Mouse (Mus musculus): ENCODE data around the gene Cd151. TPM values are rescaled to one million over a fixed set of nuclear protein-coding genes. Genes with fewer than 3 reads are reported as not detected.

The Cd151 gene
- polyA plus RNA-seq, 1 experiment: 414 TPM

- 7% methylated on average over 53 of the region's 53 CpGs for WGBS
These were observed 29.7 kb upstream of the Cd151 start, which contains the start of gene Slc25a22 for GRCm38 (mm10) chr7:141437178-141438120. Slc25a22 (minus strand) TSS chr7:141437892.

GRCm38 (mm10) chr7:141438201-141438968 is 28.8 kb upstream of the Cd151 start:
- Histone ChIP-seq H3K4me1 (ENCODE audit: control insufficient read depth, insufficient read depth, insufficient read length, low read length) (peaks cover 38% of the 10 kb centered on the region), H3K36me3 (ENCODE audit: control insufficient read depth, insufficient read depth, low read length) (peaks cover 7% of the 10 kb centered on the region), H3K4me3 (ENCODE audit: low read depth, low read length) (no peak overlapping the region), H3K27me3 (ENCODE audit: control insufficient read depth, insufficient read depth, low read length) (no peaks in the 10 kb centered on the region), H3K27ac (ENCODE audit: insufficient read depth, low read depth, low read length) (peak overlapping the region; percentile 20; the same call in 1 of the 2 replicates)
- WGBS: 89% methylated on average over 12 of the region's 12 CpGs
- TF ChIP-seq CTCF (IDR thresholded peaks at IDR 0.05; ENCODE audit: extremely low read depth, insufficient read length, insufficient replicate concordance, low read depth, low read length) (no peak), POLR2A (IDR thresholded peaks at IDR 0.05; ENCODE audit: low read depth, low read length) (no peak)

More at GRCm38 (mm10) chr7:141437178-141438120, 29.7 kb upstream of the Cd151 start, which contains the start of gene Slc25a22:
- Histone ChIP-seq H3K4me3 (ENCODE audit: low read depth, low read length) (peak within 1 kb of the TSS; percentile 76), H3K27ac (ENCODE audit: insufficient read depth, low read depth, low read length) (peak within 1 kb of the TSS; percentile 96), H3K27me3 (ENCODE audit: control insufficient read depth, insufficient read depth, low read length) (no peaks in the 10 kb centered on the region), H3K36me3 (ENCODE audit: control insufficient read depth, insufficient read depth, low read length) (peaks cover 15% of the 10 kb centered on the region), H3K4me1 (ENCODE audit: control insufficient read depth, insufficient read depth, insufficient read length, low read length) (peaks cover 31% of the 10 kb centered on the region)
- TF ChIP-seq POLR2A (IDR thresholded peaks at IDR 0.05; ENCODE audit: low read depth, low read length) (peak; percentile 44), CTCF (IDR thresholded peaks at IDR 0.05; ENCODE audit: extremely low read depth, insufficient read length, insufficient replicate concordance, low read depth, low read length) (peak; percentile 76)

- Histone ChIP-seq H3K27me3 (ENCODE audit: control insufficient read depth, insufficient read depth, low read length) (no peaks in the 10 kb centered on the region), H3K4me1 (ENCODE audit: control insufficient read depth, insufficient read depth, insufficient read length, low read length) (peaks cover 34% of the 10 kb centered on the region), H3K27ac (ENCODE audit: insufficient read depth, low read depth, low read length) (no peak overlapping the region), H3K4me3 (ENCODE audit: low read depth, low read length) (no peak overlapping the region), H3K36me3 (ENCODE audit: control insufficient read depth, insufficient read depth, low read length) (no peaks in the 10 kb centered on the region)
- no peak for TF ChIP-seq POLR2A (IDR thresholded peaks at IDR 0.05; ENCODE audit: low read depth, low read length)
- 96% methylated on average over 10 of the region's 10 CpGs for WGBS
These were observed 28.0 kb upstream of the Cd151 start for GRCm38 (mm10) chr7:141439140-141439679.

- TF ChIP-seq POLR2A (IDR thresholded peaks at IDR 0.05; ENCODE audit: low read depth, low read length) (no peak), CTCF (IDR thresholded peaks at IDR 0.05; ENCODE audit: extremely low read depth, insufficient read length, insufficient replicate concordance, low read depth, low read length) (no peak)
- Histone ChIP-seq H3K27me3 (ENCODE audit: control insufficient read depth, insufficient read depth, low read length) (no peaks in the 10 kb centered on the region), H3K4me3 (ENCODE audit: low read depth, low read length) (no peak overlapping the region), H3K4me1 (ENCODE audit: control insufficient read depth, insufficient read depth, insufficient read length, low read length) (peaks cover 28% of the 10 kb centered on the region), H3K36me3 (ENCODE audit: control insufficient read depth, insufficient read depth, low read length) (no peaks in the 10 kb centered on the region), H3K27ac (ENCODE audit: insufficient read depth, low read depth, low read length) (no peak overlapping the region)
- 96% methylated on average over 11 of the region's 11 CpGs for WGBS
These were observed 27.4 kb upstream of the Cd151 start for GRCm38 (mm10) chr7:141439811-141440210.

GRCm38 (mm10) chr7:141440613-141441012 is 26.6 kb upstream of the Cd151 start:
- H3K27ac ChIP-seq (ENCODE audit: insufficient read depth, low read depth, low read length): no peak overlapping the region
- H3K36me3 ChIP-seq (ENCODE audit: control insufficient read depth, insufficient read depth, low read length): no peaks in the 10 kb centered on the region
- H3K4me1 ChIP-seq (ENCODE audit: control insufficient read depth, insufficient read depth, insufficient read length, low read length): peaks cover 23% of the 10 kb centered on the region
- TF ChIP-seq CTCF (IDR thresholded peaks at IDR 0.05; ENCODE audit: extremely low read depth, insufficient read length, insufficient replicate concordance, low read depth, low read length) (peak; percentile 90; the same call in 1 of the 2 replicates), POLR2A (IDR thresholded peaks at IDR 0.05; ENCODE audit: low read depth, low read length) (no peak)
- H3K27me3 ChIP-seq (ENCODE audit: control insufficient read depth, insufficient read depth, low read length): no peaks in the 10 kb centered on the region
- H3K4me3 ChIP-seq (ENCODE audit: low read depth, low read length): no peak overlapping the region
- WGBS: 18% methylated on average over 6 of the region's 6 CpGs

GRCm38 (mm10) chr7:141441460-141441859 is 25.7 kb upstream of the Cd151 start:
- Histone ChIP-seq H3K27ac (ENCODE audit: insufficient read depth, low read depth, low read length) (no peak overlapping the region), H3K36me3 (ENCODE audit: control insufficient read depth, insufficient read depth, low read length) (no peaks in the 10 kb centered on the region), H3K4me3 (ENCODE audit: low read depth, low read length) (no peak overlapping the region), H3K27me3 (ENCODE audit: control insufficient read depth, insufficient read depth, low read length) (no peaks in the 10 kb centered on the region), H3K4me1 (ENCODE audit: control insufficient read depth, insufficient read depth, insufficient read length, low read length) (peaks cover 15% of the 10 kb centered on the region)
- WGBS: 96% methylated on average over 9 of the region's 9 CpGs
- TF ChIP-seq CTCF (IDR thresholded peaks at IDR 0.05; ENCODE audit: extremely low read depth, insufficient read length, insufficient replicate concordance, low read depth, low read length) (no peak), POLR2A (IDR thresholded peaks at IDR 0.05; ENCODE audit: low read depth, low read length) (no peak)

Data from small intestine, adult 2 months (tissue).